Mouse (Mus musculus) intestine, postnatal 0 days (tissue): ENCODE measurements around the gene Lamtor4. TPM values are rescaled to one million over a fixed set of nuclear protein-coding genes. Genes with fewer than 3 reads are reported as not detected.

Experiments used
- ATAC-seq: fragments of 200-750 bp; cut with Nextera tagmentation; 2 replicates; pipeline ENCODE4 v1.8.0; 2017; ENCODE audit warnings: mild to moderate bottlenecking, moderate TSS enrichment, moderate library complexity
- H3K27ac ChIP-seq: fragments of 300-500 bp; sonication (generic); 2 replicates; pipeline ENCODE4 v1.5.1; 2014; ENCODE audit warnings: mild to moderate bottlenecking, low read depth, low read length, moderate library complexity
- H3K27me3 ChIP-seq: fragments of 300-500 bp; sonication (generic); replicated peaks from 2 replicates; pipeline ENCODE4 v1.6.1; 2014; ENCODE audit warnings: low read length, mixed read lengths; ENCODE audit not compliant: control insufficient read depth, insufficient read depth
- H3K36me3 ChIP-seq: fragments of 300-500 bp; sonication (generic); 2 replicates; pipeline ENCODE4 v1.6.1; 2014; ENCODE audit warnings: mild to moderate bottlenecking, moderate library complexity; ENCODE audit not compliant: control insufficient read depth, insufficient read depth
- H3K4me1 ChIP-seq: fragments of 300-500 bp; sonication (generic); replicated peaks from 2 replicates; pipeline ENCODE4 v1.6.1; 2014; ENCODE audit warnings: antibody characterized with exemption, low read length, mixed read lengths; ENCODE audit not compliant: control insufficient read depth, insufficient read depth
- H3K4me2 ChIP-seq: fragments of 300-500 bp; sonication (generic); replicated peaks from 2 replicates; pipeline ENCODE4 v1.6.1; 2014; ENCODE audit warnings: low read depth, mild to moderate bottlenecking, moderate library complexity
- H3K4me3 ChIP-seq: fragments of 300-500 bp; sonication (generic); 2 replicates; pipeline ENCODE4 v1.5.1; 2014; ENCODE audit warnings: low read depth, low read length
- H3K9ac ChIP-seq: fragments of 300-500 bp; sonication (generic); 2 replicates; pipeline ENCODE4 v1.6.1; 2014; ENCODE audit warnings: mild to moderate bottlenecking, low read depth, low read length
- H3K9me3 ChIP-seq: fragments of 300-500 bp; sonication (generic); 2 replicates; pipeline ENCODE4 v1.6.1; 2016; ENCODE audit warnings: mixed run types; ENCODE audit not compliant: control insufficient read depth
- CTCF ChIP-seq: sonication (generic); IDR thresholded peaks from 2 replicates; pipeline ENCODE4 v1.5.1; 2016; ENCODE audit warnings: low read depth, mild to moderate bottlenecking, control low read depth, antibody characterized with exemption, moderate library complexity
- WGBS: fragments of 180-500 bp; shearing (Covaris S2); extraction: QIAGEN DNeasy Blood & Tissue Kit; methylation state at CpG from one replicate; pipeline ENCODE4 v1.1.7; 2014; 5-methylcytosine and 5-hydroxymethylcytosine counted together
- polyA plus RNA-seq: library from polyadenylated mRNA; unstranded; fragments of >200 nt; fragmentation: Nextera tagmentation; extraction: Ambion mirVana; gene quantifications from 2 replicates; pipeline ENCODE4 v1.2.1, GENCODE M21; 2015

Lamtor4 gene
- polyA plus RNA-seq, 1 experiment from 2014 or later = 124 TPM

- no peak for TF ChIP-seq CTCF
- Histone ChIP-seq H3K4me3 (peak within 1 kb of the TSS; percentile 53), H3K9ac (peak within 1 kb of the TSS; percentile 22; the same call in 1 of the 2 replicates), H3K4me2 (peak within 1 kb of the TSS; percentile 88), H3K36me3 (no peaks in the 10 kb centered on the region), H3K9me3 (no peaks in the 10 kb centered on the region), H3K4me1 (no peaks in the 10 kb centered on the region), H3K27ac (no peak within 1 kb of the TSS), H3K27me3 (no peaks in the 10 kb centered on the region)
- under 1% methylated on average over 56 of the region's 56 CpGs for WGBS
- ATAC-seq = peak; percentile 97
These were observed 24.5 kb downstream of the Lamtor4 start, which contains the start of the genes Gm43720, Gpc2 and Stag3 for GRCm38 (mm10) chr5:138279585-138280424. Gene Gm43720 (minus strand): TSS chr5:138279958. Gene Gpc2 (minus strand): TSS chr5:138280005. Gene Stag3 (plus strand): TSS chr5:138280240.

GRCm38 (mm10) chr5:138280425-138280768 is 25.1 kb downstream of the Lamtor4 start:
- TF ChIP-seq CTCF = no peak
- no peak for ATAC-seq
- Histone ChIP-seq H3K9me3 (no peaks in the 10 kb centered on the region), H3K36me3 (no peaks in the 10 kb centered on the region), H3K4me3 (peak overlapping the region; percentile 53; the same call in 1 of the 2 replicates), H3K27ac (no peak overlapping the region), H3K9ac (no peak overlapping the region), H3K4me2 (peak overlapping the region; percentile 88), H3K27me3 (no peaks in the 10 kb centered on the region), H3K4me1 (no peaks in the 10 kb centered on the region)
- WGBS = 22% methylated on average over 26 of the region's 26 CpGs

- Histone ChIP-seq H3K27me3 (no peaks in the 10 kb centered on the region), H3K4me3 (no peak overlapping the region), H3K9ac (no peak overlapping the region), H3K36me3 (no peaks in the 10 kb centered on the region), H3K9me3 (no peaks in the 10 kb centered on the region), H3K27ac (no peak overlapping the region), H3K4me2 (no peak overlapping the region), H3K4me1 (no peaks in the 10 kb centered on the region)
- no peak for ATAC-seq
- 93% methylated on average over 14 of the region's 15 CpGs for WGBS
- TF ChIP-seq CTCF = no peak
These were observed 25.5 kb downstream of the Lamtor4 start for GRCm38 (mm10) chr5:138280829-138281228.

GRCm38 (mm10) chr5:138281798-138282197 is 26.5 kb downstream of the Lamtor4 start:
- Histone ChIP-seq H3K4me2 (no peak overlapping the region), H3K4me1 (no peaks in the 10 kb centered on the region), H3K9ac (no peak overlapping the region), H3K36me3 (no peaks in the 10 kb centered on the region), H3K9me3 (no peaks in the 10 kb centered on the region), H3K4me3 (no peak overlapping the region), H3K27ac (no peak overlapping the region), H3K27me3 (no peaks in the 10 kb centered on the region)
- no peak for ATAC-seq
- 80% methylated on average over 2 of the region's 2 CpGs for WGBS
- no peak for TF ChIP-seq CTCF

GRCm38 (mm10) chr5:138283540-138283939 is 28.3 kb downstream of the Lamtor4 start:
- Histone ChIP-seq H3K9ac (no peak overlapping the region), H3K9me3 (no peaks in the 10 kb centered on the region), H3K36me3 (no peaks in the 10 kb centered on the region), H3K27me3 (no peaks in the 10 kb centered on the region), H3K27ac (no peak overlapping the region), H3K4me3 (no peak overlapping the region), H3K4me1 (no peaks in the 10 kb centered on the region), H3K4me2 (no peak overlapping the region)
- no peak for ATAC-seq
- 64% methylated on average over 1 of the region's 1 CpGs for WGBS
- TF ChIP-seq CTCF = peak; percentile 58

GRCm38 (mm10) chr5:138287861-138288260 is 32.6 kb downstream of the Lamtor4 start:
- Histone ChIP-seq H3K4me1 (no peaks in the 10 kb centered on the region), H3K27ac (no peak overlapping the region), H3K4me2 (no peak overlapping the region), H3K9ac (no peak overlapping the region), H3K9me3 (no peaks in the 10 kb centered on the region), H3K27me3 (no peaks in the 10 kb centered on the region), H3K36me3 (no peaks in the 10 kb centered on the region), H3K4me3 (no peak overlapping the region)
- TF ChIP-seq CTCF = peak; percentile 49
- no peak for ATAC-seq
- 72% methylated on average over 3 of the region's 3 CpGs for WGBS
